Comparison of ENCODE assay signal across 14 mouse cellular contexts in genomic region chr6:72825762-72826161, GRCm38 (mm10). TPM values are rescaled to one million over a fixed set of nuclear protein-coding genes. Genes with fewer than 3 reads are reported as not detected.
DNase-seq lines count a peak whose midpoint lies in the region; ATAC-seq and TF ChIP-seq lines count a peak whose summit lies in the region.
"Had no signal": no experiment of that assay in that cellular context is flagged by ENCODE, and none has a peak within 500 bp of the region (broad histone marks: within the 10 kb centered on the region; RNA-seq: fewer than 3 reads in every experiment).

No protein-coding gene starts in this region.

- no peak overlapping the region for H3K4me3 ChIP-seq in kidney, embryonic 15.5 days (replicated peaks)
- H3K4me3 ChIP-seq in forebrain, postnatal 0 days (ENCODE audit: low read depth, low read length): no peak overlapping the region
- H3K4me3 ChIP-seq in limb, embryonic 10.5 days: peak overlapping the region; percentile 45
- H3K4me3 ChIP-seq in midbrain, postnatal 0 days (ENCODE audit: low read depth, low read length): no peak overlapping the region

- no peak overlapping the region for H3K9ac ChIP-seq in kidney, embryonic 15.5 days
- no peak overlapping the region for H3K9ac ChIP-seq in forebrain, postnatal 0 days
- no peak overlapping the region for H3K9ac ChIP-seq in midbrain, postnatal 0 days (replicated peaks; ENCODE audit: low read length, poor library complexity, severe bottlenecking)
- H3K9ac ChIP-seq: stomach, embryonic 15.5 days had no signal

- H3K4me1 ChIP-seq in kidney, embryonic 15.5 days: peaks cover 14% of the 10 kb centered on the region
- H3K4me1 ChIP-seq in forebrain, postnatal 0 days (ENCODE audit: insufficient read depth): peaks cover 8% of the 10 kb centered on the region; the same call in 1 of the 2 replicates
- H3K4me1 ChIP-seq in limb, embryonic 10.5 days: peaks cover 16% of the 10 kb centered on the region
- H3K4me1 ChIP-seq in midbrain, postnatal 0 days (ENCODE audit: insufficient read depth, low read length): 0 out of 2 replicates have a peak, but pooled peaks cover 3% of the 10 kb centered on the region
- H3K4me1 ChIP-seq: stomach, embryonic 15.5 days had no signal

- peaks cover 15% of the 10 kb centered on the region for H3K27me3 ChIP-seq in kidney, embryonic 15.5 days
- H3K27me3 ChIP-seq in forebrain, postnatal 0 days (ENCODE audit: insufficient read depth, low read length): no peaks in the 10 kb centered on the region; the same call in 1 of the 2 replicates
- peaks cover 17% of the 10 kb centered on the region for H3K27me3 ChIP-seq in limb, embryonic 10.5 days (ENCODE audit: low read depth, poor library complexity, severe bottlenecking)
- 0 out of 2 replicates have a peak, but pooled peaks cover 4% of the 10 kb centered on the region for H3K27me3 ChIP-seq in midbrain, postnatal 0 days (ENCODE audit: insufficient read depth, low read length)
- H3K27me3 ChIP-seq: stomach, embryonic 15.5 days had no signal

- H3K36me3 ChIP-seq in kidney, embryonic 15.5 days: no peaks in the 10 kb centered on the region
- H3K36me3 ChIP-seq in forebrain, postnatal 0 days (ENCODE audit: insufficient read depth): no peaks in the 10 kb centered on the region
- no peaks in the 10 kb centered on the region for H3K36me3 ChIP-seq in limb, embryonic 10.5 days
- no peaks in the 10 kb centered on the region for H3K36me3 ChIP-seq in midbrain, postnatal 0 days (ENCODE audit: insufficient read depth, low read length)
- H3K36me3 ChIP-seq: stomach, embryonic 15.5 days had no signal

- H3K27ac ChIP-seq in kidney, embryonic 15.5 days: no peak overlapping the region
- H3K27ac ChIP-seq in forebrain, postnatal 0 days (ENCODE audit: low read depth, low read length): no peak overlapping the region
- H3K27ac ChIP-seq in limb, embryonic 10.5 days: peak overlapping the region; percentile 76
- no peak overlapping the region for H3K27ac ChIP-seq in midbrain, postnatal 0 days (ENCODE audit: low read depth, low read length)
- H3K27ac ChIP-seq: stomach, embryonic 15.5 days had no signal

- ATAC-seq in kidney, embryonic 15.5 days (replicated peaks; ENCODE audit: low FRiP score): no peak
- no peak for ATAC-seq in forebrain, postnatal 0 days
- no peak for ATAC-seq in midbrain, postnatal 0 days (ENCODE audit: low FRiP score)

- peak overlapping the region; percentile 56; the same call in 1 of the 2 replicates for H3K4me2 ChIP-seq in kidney, embryonic 15.5 days
- peak overlapping the region; percentile 42; the same call in 1 of the 2 replicates for H3K4me2 ChIP-seq in forebrain, postnatal 0 days (ENCODE audit: low read depth)
- peak overlapping the region; percentile 38; the same call in 1 of the 2 replicates for H3K4me2 ChIP-seq in midbrain, postnatal 0 days (ENCODE audit: low read depth, low read length, poor library complexity, severe bottlenecking)

- no peaks in the 10 kb centered on the region for H3K9me3 ChIP-seq in kidney, embryonic 15.5 days (replicated peaks)
- H3K9me3 ChIP-seq in forebrain, postnatal 0 days (ENCODE audit: low read length): no peaks in the 10 kb centered on the region
- H3K9me3 ChIP-seq in limb, embryonic 10.5 days (replicated peaks): no peaks in the 10 kb centered on the region
- H3K9me3 ChIP-seq in midbrain, postnatal 0 days (ENCODE audit: low read length): no peaks in the 10 kb centered on the region
- H3K9me3 ChIP-seq: stomach, embryonic 15.5 days had no signal

- TF ChIP-seq CTCF in forebrain, postnatal 0 days (IDR thresholded peaks at IDR 0.05; ENCODE audit: low read depth): no peak
- TF ChIP-seq CTCF in midbrain, postnatal 0 days (IDR thresholded peaks at IDR 0.05): no peak

- 56% methylated on average over 9 of the region's 9 CpGs for WGBS in kidney, embryonic 15.5 days
- WGBS in forebrain, postnatal 0 days: 45% methylated on average over 9 of the region's 9 CpGs
- 48% methylated on average over 9 of the region's 9 CpGs for WGBS in limb, embryonic 10.5 days
- WGBS in midbrain, postnatal 0 days: 48% methylated on average over 9 of the region's 9 CpGs

- DNase-seq in kidney, postnatal 10 days: no peak
- no peak for DNase-seq in forebrain, postnatal 0 days
- DNase-seq in limb, embryonic 10.5 days (ENCODE audit: low spot score): no peak
- no peak for DNase-seq in midbrain, postnatal 0 days (ENCODE audit: low spot score)
- no peak for DNase-seq in thymus, adult 18-20 months
- no peak for DNase-seq in adrenal gland, postnatal 4 days (ENCODE audit: low spot score in 2 of 2)
- DNase-seq in adrenal gland, postnatal 14 days: no peak
- DNase-seq: cerebellum, adult 9-11 months; gastrocnemius, postnatal 25 days; heart, postnatal 14 days; liver; lung, embryonic 14.5 days had no signal

RNA-seq across cellular contexts. Expression of gene Tcf7l1, which starts 36.7 kb away (rescaled TPM):
- 35.2 and 38.2 TPM in 2 replicates for polyA plus RNA-seq in kidney, embryonic 15.5 days (2015; fragmentation: Nextera tagmentation; extraction: Ambion mirVana)
- 1.1 and 2.1 TPM in 2 replicates for total RNA-seq in forebrain, postnatal 0 days (2014; rRNA removed)
- polyA plus RNA-seq in forebrain, postnatal 0 days (2015; fragmentation: Nextera tagmentation; extraction: Ambion mirVana): 3.4 and 4.5 TPM in 2 replicates
- polyA plus RNA-seq in limb, embryonic 10.5 days (2016; fragmentation: Nextera tagmentation; extraction: Ambion mirVana): 36.3 and 40.0 TPM in 2 replicates
- 0.80 and 3.1 TPM in 2 replicates for total RNA-seq in midbrain, postnatal 0 days (2014; rRNA removed)
- polyA plus RNA-seq in midbrain, postnatal 0 days (2015; fragmentation: Nextera tagmentation; extraction: Ambion mirVana): 5.8 and 6.0 TPM in 2 replicates
- 10 to 100 TPM; 29.8 to 31.1 TPM for total RNA-seq in adrenal gland, postnatal 4 days (2021)
- total RNA-seq in adrenal gland, postnatal 14 days (2021): 18.2 and 21.4 TPM in 2 replicates
